Mouse (Mus musculus): ENCODE data around the gene Nadk2.

Nadk2 gene

GRCm38 (mm10) chr15:9087895-9088682 lies 17.0 kb downstream of the Nadk2 start:
- CTCF ChIA-PET, result no interaction called here

- CTCF ChIA-PET, result no interaction called here
These were observed 17.6 kb downstream of the Nadk2 start for GRCm38 (mm10) chr15:9088683-9089072.

- CTCF ChIA-PET, result no interaction called here
These were observed 18.2 kb downstream of the Nadk2 start for GRCm38 (mm10) chr15:9089136-9089720.

- CTCF ChIA-PET, result no interaction called here
These were observed 19.6 kb downstream of the Nadk2 start for GRCm38 (mm10) chr15:9090662-9091061.

GRCm38 (mm10) chr15:9093598-9094365 lies 22.7 kb downstream of the Nadk2 start:
- CTCF ChIA-PET, result no interaction called here

GRCm38 (mm10) chr15:9094366-9094750 lies 23.3 kb downstream of the Nadk2 start:
- CTCF ChIA-PET, result no interaction called here

GRCm38 (mm10) chr15:9096865-9097264 lies 25.8 kb downstream of the Nadk2 start:
- CTCF ChIA-PET, result no interaction called here

- CTCF ChIA-PET, result no interaction called here
These were observed 29.5 kb downstream of the Nadk2 start for GRCm38 (mm10) chr15:9100446-9101077.

GRCm38 (mm10) chr15:9106303-9107074 lies 35.4 kb downstream of the Nadk2 start:
- CTCF ChIA-PET, result no interaction called here

- CTCF ChIA-PET, result interaction anchor here (0.6 kb wide), 2 partner anchors 173 to 703 kb away, joined by 3 to 5 read pairs; no protein-coding TSS in a partner anchor
These were observed 39.7 kb downstream of the Nadk2 start for GRCm38 (mm10) chr15:9110526-9111347.

GRCm38 (mm10) chr15:9111648-9112047 lies 40.6 kb downstream of the Nadk2 start:
- CTCF ChIA-PET, result no interaction called here

GRCm38 (mm10) chr15:9113556-9113955 lies 42.5 kb downstream of the Nadk2 start:
- CTCF ChIA-PET, result no interaction called here

GRCm38 (mm10) chr15:9114131-9114530 lies 43.1 kb downstream of the Nadk2 start:
- CTCF ChIA-PET, result no interaction called here

GRCm38 (mm10) chr15:9114599-9114998 lies 43.5 kb downstream of the Nadk2 start:
- CTCF ChIA-PET, result no interaction called here

- CTCF ChIA-PET, result no interaction called here
These were observed 47.8 kb downstream of the Nadk2 start for GRCm38 (mm10) chr15:9118852-9119251.

- CTCF ChIA-PET, result interaction anchor here (0.6 kb wide), 1 partner anchor 11 kb away, joined by 3 read pairs; no protein-coding TSS in a partner anchor
These were observed 49.0 kb downstream of the Nadk2 start for GRCm38 (mm10) chr15:9120081-9120480.

- CTCF ChIA-PET, result interaction anchor here (0.7 kb wide), 1 partner anchor 18 kb away, joined by 3 read pairs; no protein-coding TSS in a partner anchor
These were observed 51.9 kb downstream of the Nadk2 start for GRCm38 (mm10) chr15:9122989-9123388.

GRCm38 (mm10) chr15:9124856-9125255 lies 53.8 kb downstream of the Nadk2 start:
- CTCF ChIA-PET, result no interaction called here

GRCm38 (mm10) chr15:9127051-9127791 lies 56.2 kb downstream of the Nadk2 start:
- CTCF ChIA-PET, result no interaction called here
